Mouse (Mus musculus): ENCODE results near the gene C730034F03Rik.
A peak's percentile ranks its signal among the peaks of the same experiment; 100 is the strongest.

C730034F03Rik gene

DNA sequence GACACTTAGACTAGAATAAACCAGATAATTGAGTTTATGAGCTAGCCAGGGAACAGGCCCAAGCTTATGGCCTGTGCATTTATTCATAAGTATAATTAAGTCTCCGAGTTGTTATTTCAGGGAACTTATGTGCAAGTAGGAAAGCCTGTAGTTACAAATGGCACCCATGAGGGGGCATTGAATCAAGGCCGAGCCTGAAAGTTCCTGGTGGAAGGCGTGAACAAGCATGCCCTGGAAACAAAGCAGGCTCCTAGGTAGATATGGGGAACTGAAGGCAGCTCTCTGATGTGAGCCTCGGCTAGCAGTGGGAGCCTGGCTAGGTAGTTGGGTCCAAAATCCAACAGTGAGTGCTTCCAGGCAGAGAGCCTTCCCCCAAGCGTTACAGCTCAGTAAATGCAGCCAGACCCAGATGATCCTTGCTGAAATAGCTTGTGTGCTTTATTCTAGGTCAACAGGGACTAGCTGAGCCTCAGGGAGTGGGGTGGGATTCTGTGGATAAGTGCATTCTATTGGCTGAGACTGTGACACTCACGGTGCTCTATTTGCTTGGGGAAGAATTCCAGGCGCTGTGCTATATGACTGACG is 13.2 kb downstream of the C730034F03Rik start:
- H3K4me1 ChIP-seq (replicated peaks; ENCODE audit: low read depth, low read length) = peaks cover 4% of the 10 kb centered on the region; the same call in 1 of the 2 replicates
- H3K36me3 ChIP-seq (ENCODE audit: insufficient read depth, low read length) = no peaks in the 10 kb centered on the region
- no peak overlapping the region for H3K4me3 ChIP-seq (replicated peaks; ENCODE audit: low read length)
- no peaks in the 10 kb centered on the region for H3K9me3 ChIP-seq (ENCODE audit: low read length)
- TF ChIP-seq CTCF (conservative IDR thresholded peaks at IDR 0.05; ENCODE audit: low read length) (peak; percentile 34), NANOG (IDR thresholded peaks at IDR 0.05; ENCODE audit: borderline replicate concordance, low read length) (no peak), POU5F1 (IDR thresholded peaks at IDR 0.05; ENCODE audit: borderline replicate concordance, low read length) (no peak)
- H3K27me3 ChIP-seq (ENCODE audit: insufficient read depth, low read length) = peaks cover 42% of the 10 kb centered on the region

DNA sequence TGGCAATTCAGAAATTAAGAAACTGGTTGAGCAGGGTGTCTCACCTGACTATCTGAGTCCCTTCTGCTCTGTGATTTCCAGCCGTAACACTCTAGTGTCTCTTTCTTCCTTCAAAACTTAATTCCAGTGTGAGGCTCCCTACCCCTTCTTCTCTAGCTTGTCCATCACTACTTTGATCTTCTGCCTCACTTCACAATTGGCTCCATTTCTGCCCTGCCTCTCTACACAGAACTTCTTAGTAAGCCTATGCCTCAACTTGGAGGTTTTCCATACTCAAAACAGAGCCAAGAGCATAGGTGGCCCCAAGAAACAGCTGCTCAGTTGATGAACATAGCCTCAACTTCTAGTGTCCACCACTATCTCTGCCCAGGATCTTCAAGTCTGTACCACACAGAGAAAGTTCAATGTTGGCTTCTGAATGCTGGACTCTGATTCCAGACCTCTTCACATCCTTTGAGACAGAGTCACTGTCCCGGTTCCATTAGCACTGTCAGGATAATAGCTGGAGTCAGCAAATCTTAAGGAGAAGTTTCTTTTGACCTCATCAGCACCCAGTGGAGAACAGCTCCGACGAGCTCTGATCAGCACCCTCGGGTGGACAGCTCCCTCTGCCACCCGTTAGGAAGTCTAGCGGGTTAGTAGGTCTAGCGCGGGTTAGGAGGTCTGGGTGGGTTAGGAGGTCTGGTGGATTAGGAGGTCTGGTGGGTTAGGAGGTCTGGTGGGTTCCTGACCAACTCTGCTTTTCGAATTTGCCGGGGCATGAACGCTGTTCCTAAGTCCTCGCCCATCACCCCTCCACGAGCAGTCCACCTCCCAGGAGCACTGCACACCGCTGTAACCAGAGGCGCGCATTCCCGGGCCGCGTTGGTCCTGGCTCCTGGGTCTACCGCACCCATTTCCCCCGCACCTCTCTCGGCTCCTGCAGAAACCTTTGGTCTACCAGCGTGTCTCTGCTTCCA is 23.8 kb downstream of the C730034F03Rik start:
- Histone ChIP-seq H3K36me3 (ENCODE audit: insufficient read depth, low read length) (peaks cover 3% of the 10 kb centered on the region; the same call in 1 of the 2 replicates), H3K4me3 (replicated peaks; ENCODE audit: low read length) (peak overlapping the region; percentile 81), H3K27me3 (ENCODE audit: insufficient read depth, low read length) (peaks cover 92% of the 10 kb centered on the region), H3K9me3 (ENCODE audit: low read length) (no peaks in the 10 kb centered on the region), H3K4me1 (replicated peaks; ENCODE audit: low read depth, low read length) (peaks cover 33% of the 10 kb centered on the region)
- TF ChIP-seq POU5F1 (IDR thresholded peaks at IDR 0.05; ENCODE audit: borderline replicate concordance, low read length) = no peak
- no peak for TF ChIP-seq NANOG (IDR thresholded peaks at IDR 0.05; ENCODE audit: borderline replicate concordance, low read length)
- TF ChIP-seq CTCF (conservative IDR thresholded peaks at IDR 0.05; ENCODE audit: low read length) = no peak

DNA sequence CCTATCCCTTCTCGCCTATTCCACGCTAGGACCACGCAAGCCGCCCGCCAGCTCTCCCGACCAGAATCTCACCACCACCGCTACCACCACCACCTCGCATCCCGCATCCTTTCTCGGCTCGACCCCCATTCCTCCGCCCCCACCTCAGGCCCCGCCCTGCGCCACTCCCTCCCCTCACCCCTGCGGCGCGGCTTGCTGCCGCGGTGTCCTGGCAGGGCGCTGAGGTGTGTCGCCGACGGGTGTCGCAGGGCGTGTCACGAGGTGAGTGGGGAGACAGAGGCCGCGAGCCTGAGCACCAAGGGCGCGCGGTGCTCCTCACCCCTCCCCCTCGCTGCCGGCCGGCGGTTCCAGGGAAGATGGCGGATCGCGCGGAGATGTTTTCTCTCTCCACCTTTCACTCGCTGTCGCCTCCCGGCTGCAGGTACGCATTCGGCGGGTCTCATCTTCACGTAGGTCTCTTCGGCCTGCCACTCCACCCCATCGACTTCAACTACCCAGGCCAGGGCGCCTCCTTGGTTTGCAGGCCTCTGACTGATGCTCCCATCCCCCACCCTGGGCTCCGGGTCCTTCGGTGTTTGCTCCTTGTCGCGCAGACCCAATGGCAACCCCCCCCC is 24.6 kb downstream of the C730034F03Rik start, which contains the start of gene Mapk8ip2:
Gene Mapk8ip2 (plus strand): TSS at position 49 of the 614 bp plus-strand sequence.
- Histone ChIP-seq H3K27me3 (ENCODE audit: insufficient read depth, low read length) (peaks cover 97% of the 10 kb centered on the region), H3K9me3 (ENCODE audit: low read length) (no peaks in the 10 kb centered on the region), H3K4me1 (replicated peaks; ENCODE audit: low read depth, low read length) (peaks cover 34% of the 10 kb centered on the region), H3K4me3 (replicated peaks; ENCODE audit: low read length) (peak within 1 kb of the TSS; percentile 81), H3K36me3 (ENCODE audit: insufficient read depth, low read length) (peaks cover 9% of the 10 kb centered on the region; the same call in 1 of the 2 replicates)
- no peak for TF ChIP-seq POU5F1 (IDR thresholded peaks at IDR 0.05; ENCODE audit: borderline replicate concordance, low read length)
- no peak for TF ChIP-seq CTCF (conservative IDR thresholded peaks at IDR 0.05; ENCODE audit: low read length)
- TF ChIP-seq NANOG (IDR thresholded peaks at IDR 0.05; ENCODE audit: borderline replicate concordance, low read length) = no peak

DNA sequence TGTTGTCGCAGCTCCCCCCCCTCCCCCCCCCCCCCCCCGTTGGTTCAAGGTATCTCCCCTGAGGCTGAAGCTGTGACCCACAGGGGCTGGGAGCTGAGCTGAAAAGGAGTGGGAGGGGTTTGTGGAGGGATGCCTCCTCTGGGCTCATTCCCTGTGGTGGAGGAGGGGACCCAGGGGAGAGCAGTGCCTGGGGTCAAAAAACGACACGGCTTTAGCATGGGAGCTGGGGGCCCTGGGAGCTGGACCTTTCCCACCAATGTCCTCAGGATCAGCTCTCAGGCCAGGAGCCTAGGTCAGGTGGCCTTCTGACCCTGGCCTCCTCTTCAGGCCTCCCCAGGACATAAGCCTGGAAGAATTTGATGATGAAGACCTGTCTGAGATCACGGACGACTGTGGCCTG is 25.5 kb downstream of the C730034F03Rik start:
- Histone ChIP-seq H3K4me3 (replicated peaks; ENCODE audit: low read length) (no peak overlapping the region), H3K27me3 (ENCODE audit: insufficient read depth, low read length) (peaks cover 95% of the 10 kb centered on the region), H3K4me1 (replicated peaks; ENCODE audit: low read depth, low read length) (peaks cover 37% of the 10 kb centered on the region), H3K9me3 (ENCODE audit: low read length) (no peaks in the 10 kb centered on the region), H3K36me3 (ENCODE audit: insufficient read depth, low read length) (peaks cover 12% of the 10 kb centered on the region; the same call in 1 of the 2 replicates)
- no peak for TF ChIP-seq NANOG (IDR thresholded peaks at IDR 0.05; ENCODE audit: borderline replicate concordance, low read length)
- TF ChIP-seq POU5F1 (IDR thresholded peaks at IDR 0.05; ENCODE audit: borderline replicate concordance, low read length) = no peak
- no peak for TF ChIP-seq CTCF (conservative IDR thresholded peaks at IDR 0.05; ENCODE audit: low read length)

DNA sequence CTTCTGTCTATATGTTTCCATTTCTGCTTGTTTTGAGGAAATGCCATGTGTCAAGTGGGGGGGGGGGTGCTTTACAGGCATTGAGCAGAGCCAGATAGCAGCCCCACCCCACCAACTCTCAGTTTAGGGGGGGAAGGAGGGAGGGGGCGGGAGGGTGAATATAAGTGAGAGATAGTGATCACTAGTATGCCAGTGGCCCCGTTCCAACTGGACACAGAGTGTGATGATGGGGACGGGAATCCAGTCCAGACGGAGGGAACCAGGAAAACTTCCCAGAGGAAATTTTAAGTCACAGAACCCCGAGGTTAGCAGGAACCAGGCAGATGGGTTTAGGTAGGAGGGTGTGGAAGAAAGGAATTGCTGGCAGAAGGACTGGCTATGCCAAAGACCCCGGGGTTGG is 26.3 kb downstream of the C730034F03Rik start:
- H3K9me3 ChIP-seq (ENCODE audit: low read length) = no peaks in the 10 kb centered on the region
- H3K27me3 ChIP-seq (ENCODE audit: insufficient read depth, low read length) = peaks cover 93% of the 10 kb centered on the region
- TF ChIP-seq CTCF (conservative IDR thresholded peaks at IDR 0.05; ENCODE audit: low read length) = no peak
- no peak for TF ChIP-seq NANOG (IDR thresholded peaks at IDR 0.05; ENCODE audit: borderline replicate concordance, low read length)
- no peak for TF ChIP-seq POU5F1 (IDR thresholded peaks at IDR 0.05; ENCODE audit: borderline replicate concordance, low read length)
- H3K4me3 ChIP-seq (replicated peaks; ENCODE audit: low read length) = no peak overlapping the region
- peaks cover 44% of the 10 kb centered on the region for H3K4me1 ChIP-seq (replicated peaks; ENCODE audit: low read depth, low read length)
- peaks cover 12% of the 10 kb centered on the region; the same call in 1 of the 2 replicates for H3K36me3 ChIP-seq (ENCODE audit: insufficient read depth, low read length)

DNA sequence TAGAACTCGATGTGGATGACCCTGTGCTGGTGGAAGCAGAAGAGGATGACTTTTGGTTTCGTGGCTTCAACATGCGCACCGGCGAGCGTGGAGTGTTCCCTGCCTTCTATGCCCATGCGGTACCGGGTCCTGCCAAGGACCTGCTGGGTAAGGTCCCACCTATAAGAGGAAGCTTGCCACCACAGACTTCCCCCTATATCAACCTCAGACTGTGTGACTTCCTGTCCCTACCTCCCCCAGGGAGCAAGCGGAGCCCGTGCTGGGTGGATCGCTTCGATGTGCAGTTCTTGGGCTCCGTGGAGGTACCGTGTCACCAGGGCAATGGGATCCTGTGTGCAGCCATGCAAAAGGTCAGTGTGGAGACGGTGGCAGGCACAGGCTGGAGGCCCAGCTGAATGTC is 29.6 kb downstream of the C730034F03Rik start:
- H3K36me3 ChIP-seq (ENCODE audit: insufficient read depth, low read length) = peaks cover 12% of the 10 kb centered on the region; the same call in 1 of the 2 replicates
- no peaks in the 10 kb centered on the region for H3K9me3 ChIP-seq (ENCODE audit: low read length)
- H3K27me3 ChIP-seq (ENCODE audit: insufficient read depth, low read length) = peaks cover 63% of the 10 kb centered on the region
- no peak overlapping the region for H3K4me3 ChIP-seq (replicated peaks; ENCODE audit: low read length)
- peaks cover 62% of the 10 kb centered on the region for H3K4me1 ChIP-seq (replicated peaks; ENCODE audit: low read depth, low read length)
- no peak for TF ChIP-seq POU5F1 (IDR thresholded peaks at IDR 0.05; ENCODE audit: borderline replicate concordance, low read length)
- no peak for TF ChIP-seq NANOG (IDR thresholded peaks at IDR 0.05; ENCODE audit: borderline replicate concordance, low read length)
- TF ChIP-seq CTCF (conservative IDR thresholded peaks at IDR 0.05; ENCODE audit: low read length) = no peak

DNA sequence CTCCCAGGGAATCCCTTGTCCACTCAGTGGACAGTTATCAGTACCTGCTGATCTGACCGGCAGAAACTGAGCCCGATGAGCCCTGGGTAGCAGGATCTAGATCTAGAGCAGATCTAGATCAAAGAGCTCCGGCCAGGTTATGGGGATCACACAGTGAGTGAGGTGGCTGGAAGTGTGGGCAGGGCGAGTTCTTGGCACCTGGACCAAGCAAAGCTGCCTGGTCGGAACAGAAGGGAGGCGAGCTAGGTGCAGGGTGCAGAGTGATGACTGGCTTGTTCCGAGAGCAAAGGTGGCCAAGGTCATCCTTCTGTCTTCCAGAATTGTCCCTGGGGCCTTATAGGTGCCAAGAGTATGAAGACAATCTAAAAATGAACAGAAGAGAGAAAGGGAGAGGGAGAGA is 30.4 kb downstream of the C730034F03Rik start:
- Histone ChIP-seq H3K27me3 (ENCODE audit: insufficient read depth, low read length) (peaks cover 56% of the 10 kb centered on the region), H3K36me3 (ENCODE audit: insufficient read depth, low read length) (peaks cover 12% of the 10 kb centered on the region; the same call in 1 of the 2 replicates), H3K9me3 (ENCODE audit: low read length) (no peaks in the 10 kb centered on the region), H3K4me1 (replicated peaks; ENCODE audit: low read depth, low read length) (peaks cover 59% of the 10 kb centered on the region), H3K4me3 (replicated peaks; ENCODE audit: low read length) (no peak overlapping the region)
- TF ChIP-seq NANOG (IDR thresholded peaks at IDR 0.05; ENCODE audit: borderline replicate concordance, low read length) (no peak), CTCF (conservative IDR thresholded peaks at IDR 0.05; ENCODE audit: low read length) (no peak), POU5F1 (IDR thresholded peaks at IDR 0.05; ENCODE audit: borderline replicate concordance, low read length) (no peak)

DNA sequence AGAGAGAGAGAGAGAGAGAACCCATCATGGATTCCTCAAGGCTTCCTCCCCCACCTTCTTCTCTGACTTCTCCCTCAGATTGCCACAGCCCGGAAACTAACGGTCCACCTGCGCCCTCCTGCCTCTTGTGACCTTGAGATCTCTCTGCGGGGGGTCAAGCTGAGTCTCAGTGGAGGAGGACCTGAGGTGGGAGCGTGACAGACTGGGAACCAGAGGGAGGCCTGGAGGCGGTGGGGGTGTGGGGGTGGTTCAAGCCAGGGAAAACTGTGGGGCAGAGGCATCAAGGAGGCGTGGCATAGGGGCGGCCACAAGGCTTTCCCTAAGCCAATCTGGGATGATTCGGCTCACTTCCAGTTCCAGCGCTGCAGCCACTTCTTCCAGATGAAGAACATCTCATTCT is 30.9 kb downstream of the C730034F03Rik start:
- no peak overlapping the region for H3K4me3 ChIP-seq (replicated peaks; ENCODE audit: low read length)
- H3K4me1 ChIP-seq (replicated peaks; ENCODE audit: low read depth, low read length) = peaks cover 59% of the 10 kb centered on the region
- TF ChIP-seq CTCF (conservative IDR thresholded peaks at IDR 0.05; ENCODE audit: low read length) (no peak), POU5F1 (IDR thresholded peaks at IDR 0.05; ENCODE audit: borderline replicate concordance, low read length) (no peak), NANOG (IDR thresholded peaks at IDR 0.05; ENCODE audit: borderline replicate concordance, low read length) (no peak)
- peaks cover 52% of the 10 kb centered on the region for H3K27me3 ChIP-seq (ENCODE audit: insufficient read depth, low read length)
- H3K36me3 ChIP-seq (ENCODE audit: insufficient read depth, low read length) = peaks cover 12% of the 10 kb centered on the region; the same call in 1 of the 2 replicates
- H3K9me3 ChIP-seq (ENCODE audit: low read length) = no peaks in the 10 kb centered on the region

Measured in E14TG2a.4 (cell line).